Mouse (Mus musculus) stomach, postnatal 0 days (tissue): ENCODE measurements around the gene Bbs1. TPM values are rescaled to one million over a fixed set of nuclear protein-coding genes. Genes with fewer than 3 reads are reported as not detected.
A peak's percentile ranks its signal among the peaks of the same experiment; 100 is the strongest.

Source experiments
- ATAC-seq: fragments of 200-750 bp; cut with Nextera tagmentation; 2 replicates; pipeline ENCODE4 v1.8.0; 2017; ENCODE audit not compliant: low FRiP score, low TSS enrichment
- DNase-seq: peaks from one replicate; pipeline ENCODE4 v3.0.0-alpha.2; 2016; ENCODE audit warnings: low spot score
- H3K27ac ChIP-seq: fragments of 300-500 bp; sonication (generic); replicated peaks from 2 replicates; pipeline ENCODE4 v1.5.1; 2014; ENCODE audit warnings: mild to moderate bottlenecking, control low read depth
- H3K27me3 ChIP-seq: fragments of 300-500 bp; sonication (generic); 2 replicates; pipeline ENCODE4 v1.6.1; 2014; ENCODE audit warnings: low read length; ENCODE audit not compliant: control insufficient read depth, insufficient read depth
- H3K36me3 ChIP-seq: fragments of 300-500 bp; sonication (generic); 2 replicates; pipeline ENCODE4 v1.6.1; 2014; ENCODE audit warnings: low read length, mixed read lengths; ENCODE audit not compliant: control insufficient read depth, insufficient read depth
- H3K4me1 ChIP-seq: fragments of 300-500 bp; sonication (generic); replicated peaks from 2 replicates; pipeline ENCODE4 v1.6.1; 2014; ENCODE audit warnings: antibody characterized with exemption; ENCODE audit not compliant: control insufficient read depth, insufficient read depth
- H3K4me2 ChIP-seq: fragments of 300-500 bp; sonication (generic); replicated peaks from 2 replicates; pipeline ENCODE4 v1.6.1; 2014; ENCODE audit warnings: low read depth, mild to moderate bottlenecking, control low read depth, moderate library complexity
- H3K4me3 ChIP-seq: fragments of 300-500 bp; sonication (generic); 2 replicates; pipeline ENCODE4 v1.5.1; 2014; ENCODE audit warnings: low read depth, low read length, control low read depth
- H3K9ac ChIP-seq: fragments of 300-500 bp; sonication (generic); 2 replicates; pipeline ENCODE4 v1.6.1; 2014; ENCODE audit warnings: mild to moderate bottlenecking, low read length, control low read depth, mixed read lengths
- H3K9me3 ChIP-seq: fragments of 300-500 bp; sonication (generic); 2 replicates; pipeline ENCODE4 v1.6.1; 2016; ENCODE audit warnings: low read length; ENCODE audit not compliant: control insufficient read depth
- CTCF ChIP-seq: IDR thresholded peaks from 2 replicates; pipeline ENCODE4 v1.5.1; 2016; ENCODE audit warnings: antibody characterized with exemption, low read depth, mild to moderate bottlenecking, moderate library complexity
- EP300 ChIP-seq: optimal IDR thresholded peaks from 2 replicates; pipeline ENCODE3; 2016; ENCODE audit warnings: antibody characterized with exemption
- WGBS: fragments of 180-500 bp; shearing (Covaris S2); extraction: QIAGEN DNeasy Blood & Tissue Kit; methylation state at CpG from one replicate; pipeline ENCODE4 v1.1.7; 2014; 5-methylcytosine and 5-hydroxymethylcytosine counted together
- polyA plus RNA-seq: library from polyadenylated mRNA; unstranded; fragments of >200 nt; fragmentation: Nextera tagmentation; extraction: Ambion mirVana; gene quantifications from 2 replicates; pipeline ENCODE4 v1.2.1, GENCODE M21; 2015

The Bbs1 gene
- polyA plus RNA-seq, 1 experiment from 2014 or later, result 0.95 TPM

- no peak for DNase-seq
Measured at GRCm38 (mm10) chr19:4919652-4920051, 13.2 kb upstream of the Bbs1 start.

DNA sequence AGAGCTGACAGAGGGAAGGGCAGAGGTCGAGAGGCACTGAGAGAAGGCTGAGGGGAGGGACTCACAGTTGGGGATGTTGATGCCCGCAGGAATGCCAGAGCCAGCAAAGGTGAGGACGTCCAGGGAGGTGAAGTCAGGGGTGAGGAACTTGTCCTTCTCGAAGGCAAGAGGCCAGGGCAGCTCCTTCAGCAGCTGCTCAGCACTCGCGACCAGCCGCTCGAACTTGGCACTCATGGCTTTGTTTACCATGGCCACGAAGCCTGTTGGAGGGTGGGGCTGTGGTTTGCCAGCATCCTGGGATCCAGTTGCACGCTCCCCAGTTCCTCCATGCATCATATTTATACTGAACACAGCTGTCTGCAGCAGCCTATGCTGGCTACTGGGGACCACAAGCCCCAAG, 10.4 kb upstream of the Bbs1 start:
- ATAC-seq, result no peak
- Histone ChIP-seq H3K4me3 (no peak overlapping the region), H3K9ac (no peak overlapping the region), H3K36me3 (peaks cover 50% of the 10 kb centered on the region), H3K4me2 (no peak overlapping the region), H3K27me3 (no peaks in the 10 kb centered on the region), H3K27ac (no peak overlapping the region), H3K9me3 (no peaks in the 10 kb centered on the region), H3K4me1 (no peaks in the 10 kb centered on the region)
- WGBS, result 66% methylated on average over 10 of the region's 10 CpGs
- TF ChIP-seq EP300, result no peak
- TF ChIP-seq CTCF, result no peak
- DNase-seq, result no peak

More at GRCm38 (mm10) chr19:4919652-4920051, 13.2 kb upstream of the Bbs1 start:
- Histone ChIP-seq H3K9ac (no peak overlapping the region), H3K27ac (no peak overlapping the region), H3K27me3 (no peaks in the 10 kb centered on the region), H3K9me3 (no peaks in the 10 kb centered on the region), H3K4me2 (no peak overlapping the region), H3K4me1 (no peaks in the 10 kb centered on the region), H3K36me3 (peaks cover 45% of the 10 kb centered on the region), H3K4me3 (no peak overlapping the region)
- WGBS, result 87% methylated on average over 6 of the region's 6 CpGs
- ATAC-seq, result no peak
- TF ChIP-seq CTCF, result no peak
- no peak for TF ChIP-seq EP300

GRCm38 (mm10) chr19:4915924-4916603, 9.6 kb upstream of the Bbs1 start:
- peaks cover 47% of the 10 kb centered on the region for H3K36me3 ChIP-seq
- TF ChIP-seq EP300, result no peak
- no peak for TF ChIP-seq CTCF

DNA sequence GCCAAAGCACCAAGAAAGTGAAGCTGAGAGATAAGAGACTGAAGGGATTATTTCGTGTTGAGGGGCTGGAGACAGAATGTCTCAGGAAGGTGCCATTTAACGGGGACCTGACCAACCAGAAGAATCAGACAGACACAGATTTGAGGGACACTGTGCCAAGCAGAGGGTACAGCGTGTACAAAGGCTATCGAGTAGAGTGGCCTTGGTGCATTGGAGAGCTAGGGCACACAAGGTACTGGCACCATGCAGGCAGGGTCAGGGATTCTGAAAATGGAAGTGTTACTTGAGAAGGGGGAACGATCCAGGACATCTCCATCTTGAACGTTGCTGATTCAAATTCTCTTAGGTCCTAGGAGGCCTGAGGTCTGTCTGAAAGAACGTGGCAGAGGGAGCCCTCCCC, 2.9 kb upstream of the Bbs1 start:
- TF ChIP-seq EP300, result no peak
- no peak for TF ChIP-seq CTCF
- Histone ChIP-seq H3K4me1 (0 out of 2 replicates have a peak, but pooled peaks cover 2% of the 10 kb centered on the region), H3K4me3 (no peak overlapping the region), H3K9me3 (no peaks in the 10 kb centered on the region), H3K27me3 (no peaks in the 10 kb centered on the region), H3K9ac (no peak overlapping the region), H3K36me3 (peaks cover 28% of the 10 kb centered on the region), H3K27ac (no peak overlapping the region), H3K4me2 (no peak overlapping the region)
- DNase-seq, result no peak
- 92% methylated on average over 7 of the region's 7 CpGs for WGBS
- no peak for ATAC-seq

More at GRCm38 (mm10) chr19:4915924-4916603, 9.6 kb upstream of the Bbs1 start:
- no peak overlapping the region for H3K4me2 ChIP-seq
- H3K4me3 ChIP-seq, result no peak overlapping the region
- H3K9me3 ChIP-seq, result no peaks in the 10 kb centered on the region
- no peaks in the 10 kb centered on the region for H3K27me3 ChIP-seq
- no peak overlapping the region for H3K27ac ChIP-seq
- H3K9ac ChIP-seq, result no peak overlapping the region
- DNase-seq (no peak), ATAC-seq (no peak)
- 91% methylated on average over 15 of the region's 15 CpGs for WGBS
- H3K4me1 ChIP-seq, result no peaks in the 10 kb centered on the region

GRCm38 (mm10) chr19:4908107-4908506, 1.7 kb upstream of the Bbs1 start:
- peak; percentile 38 for DNase-seq
- ATAC-seq, result no peak
- TF ChIP-seq EP300 (no peak), CTCF (peak; percentile 77)
- Histone ChIP-seq H3K9ac (no peak overlapping the region), H3K27ac (no peak overlapping the region), H3K4me3 (no peak overlapping the region), H3K9me3 (no peaks in the 10 kb centered on the region), H3K4me1 (0 out of 2 replicates have a peak, but pooled peaks cover 2% of the 10 kb centered on the region), H3K36me3 (peaks cover 21% of the 10 kb centered on the region), H3K4me2 (no peak overlapping the region), H3K27me3 (no peaks in the 10 kb centered on the region)
- WGBS, result 78% methylated on average over 4 of the region's 4 CpGs

DNA sequence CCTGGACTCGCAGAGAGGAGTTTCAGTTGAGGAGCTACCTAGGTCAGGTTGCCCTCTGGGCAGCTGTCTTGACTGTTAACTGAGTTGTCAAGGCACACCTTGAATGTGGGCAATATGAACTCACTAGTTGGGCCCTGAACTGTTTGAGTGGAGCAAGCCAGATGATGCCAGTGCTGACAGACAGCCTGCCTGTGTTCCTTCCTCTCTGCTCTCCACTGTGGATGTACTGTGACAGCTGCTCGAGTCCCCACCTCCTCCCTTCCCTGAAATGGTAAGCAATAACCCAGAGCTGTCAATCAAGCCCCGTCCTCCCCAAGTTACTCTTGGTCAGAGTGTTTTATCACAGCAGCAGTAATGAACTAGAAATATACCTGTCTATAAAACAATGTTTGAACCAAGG, 6.5 kb downstream of the Bbs1 start:
- Histone ChIP-seq H3K27ac (no peak overlapping the region), H3K4me1 (no peaks in the 10 kb centered on the region), H3K9ac (no peak overlapping the region), H3K9me3 (no peaks in the 10 kb centered on the region), H3K4me2 (no peak overlapping the region), H3K27me3 (no peaks in the 10 kb centered on the region), H3K4me3 (no peak overlapping the region), H3K36me3 (no peaks in the 10 kb centered on the region)
- DNase-seq (no peak), ATAC-seq (no peak)
- 78% methylated on average over 3 of the region's 3 CpGs for WGBS
- TF ChIP-seq CTCF, result no peak
- no peak for TF ChIP-seq EP300
